Mouse (Mus musculus): Measurements from ENCODE around the gene Ercc6l2. TPM values are rescaled to one million over a fixed set of nuclear protein-coding genes. Genes with fewer than 3 reads are reported as not detected.
A peak's percentile ranks its signal among the peaks of the same experiment; 100 is the strongest.

Ercc6l2 gene
- polyA plus RNA-seq, 1 experiment from 2014 or later = 13.3 TPM

DNA sequence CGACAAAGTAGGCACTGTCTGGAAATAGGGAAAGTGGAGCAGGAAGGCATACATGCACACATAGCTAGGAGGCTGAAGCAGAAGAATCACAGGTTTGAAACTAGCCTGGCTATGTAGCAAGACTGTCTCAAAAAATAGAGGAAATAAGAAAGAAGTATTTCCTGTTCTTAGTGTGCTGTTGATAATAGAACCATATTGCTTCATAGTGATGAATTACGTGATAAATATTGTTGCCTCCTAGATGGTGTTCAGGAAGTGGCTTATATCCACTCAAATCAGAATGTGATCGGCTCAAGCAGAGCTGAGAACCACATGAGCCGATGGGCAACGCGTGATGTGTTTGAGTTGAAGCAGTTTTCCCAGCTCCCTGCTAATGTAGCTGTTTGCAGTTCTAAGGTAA, 62.1 kb downstream of the Ercc6l2 start:
- Histone ChIP-seq H3K9ac (ENCODE audit: low read depth, low read length) (no peak overlapping the region), H3K4me3 (ENCODE audit: low read length) (no peak overlapping the region), H3K27ac (ENCODE audit: low read depth, low read length) (no peak overlapping the region), H3K27me3 (replicated peaks; ENCODE audit: control insufficient read depth, insufficient read depth, low read length) (no peaks in the 10 kb centered on the region), H3K4me1 (ENCODE audit: control insufficient read depth, insufficient read depth, low read depth, low read length) (no peaks in the 10 kb centered on the region), H3K36me3 (ENCODE audit: control insufficient read depth, insufficient read depth, low read length) (no peaks in the 10 kb centered on the region; the same call in 1 of the 2 replicates), H3K4me2 (ENCODE audit: low read length) (no peak overlapping the region), H3K9me3 (ENCODE audit: control insufficient read depth, low read length) (no peaks in the 10 kb centered on the region)
- 92% methylated on average over 6 of the region's 6 CpGs for WGBS
- ATAC-seq = no peak

DNA sequence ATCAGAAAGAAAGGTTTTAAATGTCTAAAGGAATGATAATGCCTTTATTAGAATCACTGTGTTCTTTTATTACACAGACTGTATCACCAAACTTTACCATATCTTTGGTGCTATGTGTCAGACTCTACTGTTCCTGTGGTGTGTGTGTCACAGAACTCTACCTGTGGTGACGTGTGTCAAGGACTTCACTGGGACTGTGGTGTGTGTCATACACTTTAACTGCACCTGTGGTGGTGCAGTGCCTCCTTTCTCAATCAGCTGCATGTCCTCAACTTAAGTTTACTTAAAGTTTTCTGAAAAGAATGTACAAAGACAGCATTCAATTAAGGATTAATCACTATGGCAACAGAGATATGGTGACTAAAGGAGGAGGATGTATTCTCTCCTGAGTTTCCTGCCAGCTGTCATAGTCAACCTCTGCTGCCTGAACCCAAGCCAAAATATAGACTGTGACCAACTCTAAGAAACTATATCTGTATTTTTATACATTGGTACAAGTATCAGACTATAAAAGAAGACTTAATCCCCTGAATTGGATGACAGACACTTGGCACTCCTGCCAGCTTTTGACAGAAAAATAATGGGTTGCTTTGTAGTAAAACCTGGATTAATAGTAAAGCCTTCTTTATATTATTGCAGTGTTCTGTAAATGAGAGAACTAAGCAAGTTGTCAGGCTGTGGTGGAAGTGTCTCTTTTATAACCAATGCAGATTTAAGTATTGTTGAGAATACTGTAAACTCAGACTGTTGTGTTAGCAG, 64.2 kb downstream of the Ercc6l2 start:
- 58% methylated on average over 1 of the region's 1 CpGs for WGBS
- no peaks in the 10 kb centered on the region for H3K36me3 ChIP-seq (ENCODE audit: control insufficient read depth, insufficient read depth, low read length)
- H3K27me3 ChIP-seq (replicated peaks; ENCODE audit: control insufficient read depth, insufficient read depth, low read length) = no peaks in the 10 kb centered on the region
- H3K27ac ChIP-seq (ENCODE audit: low read depth, low read length) = no peak overlapping the region
- no peaks in the 10 kb centered on the region for H3K9me3 ChIP-seq (ENCODE audit: control insufficient read depth, low read length)
- H3K9ac ChIP-seq (ENCODE audit: low read depth, low read length) = no peak overlapping the region
- no peak for ATAC-seq
- H3K4me3 ChIP-seq (ENCODE audit: low read length) = no peak overlapping the region
- H3K4me1 ChIP-seq (ENCODE audit: control insufficient read depth, insufficient read depth, low read depth, low read length) = no peaks in the 10 kb centered on the region
- H3K4me2 ChIP-seq (ENCODE audit: low read length) = no peak overlapping the region

GRCm38 (mm10) chr13:63879864-63880141, 64.8 kb downstream of the Ercc6l2 start:
- 81% methylated on average over 4 of the region's 4 CpGs for WGBS
- Histone ChIP-seq H3K4me2 (ENCODE audit: low read length) (no peak overlapping the region), H3K27me3 (replicated peaks; ENCODE audit: control insufficient read depth, insufficient read depth, low read length) (no peaks in the 10 kb centered on the region), H3K27ac (ENCODE audit: low read depth, low read length) (no peak overlapping the region), H3K9ac (ENCODE audit: low read depth, low read length) (no peak overlapping the region), H3K4me3 (ENCODE audit: low read length) (no peak overlapping the region), H3K4me1 (ENCODE audit: control insufficient read depth, insufficient read depth, low read depth, low read length) (no peaks in the 10 kb centered on the region), H3K36me3 (ENCODE audit: control insufficient read depth, insufficient read depth, low read length) (no peaks in the 10 kb centered on the region), H3K9me3 (ENCODE audit: control insufficient read depth, low read length) (no peaks in the 10 kb centered on the region)
- no peak for ATAC-seq

- WGBS = 66% methylated on average over 3 of the region's 3 CpGs
- H3K4me2 ChIP-seq (ENCODE audit: low read length) = no peak overlapping the region
- no peaks in the 10 kb centered on the region for H3K27me3 ChIP-seq (replicated peaks; ENCODE audit: control insufficient read depth, insufficient read depth, low read length)
- no peaks in the 10 kb centered on the region for H3K4me1 ChIP-seq (ENCODE audit: control insufficient read depth, insufficient read depth, low read depth, low read length)
- ATAC-seq = no peak
- no peak overlapping the region for H3K4me3 ChIP-seq (ENCODE audit: low read length)
- H3K9ac ChIP-seq (ENCODE audit: low read depth, low read length) = no peak overlapping the region
- no peaks in the 10 kb centered on the region; the same call in 1 of the 2 replicates for H3K9me3 ChIP-seq (ENCODE audit: control insufficient read depth, low read length)
- no peaks in the 10 kb centered on the region for H3K36me3 ChIP-seq (ENCODE audit: control insufficient read depth, insufficient read depth, low read length)
- no peak overlapping the region for H3K27ac ChIP-seq (ENCODE audit: low read depth, low read length)
These were observed 70.5 kb downstream of the Ercc6l2 start for GRCm38 (mm10) chr13:63885532-63885949.

DNA sequence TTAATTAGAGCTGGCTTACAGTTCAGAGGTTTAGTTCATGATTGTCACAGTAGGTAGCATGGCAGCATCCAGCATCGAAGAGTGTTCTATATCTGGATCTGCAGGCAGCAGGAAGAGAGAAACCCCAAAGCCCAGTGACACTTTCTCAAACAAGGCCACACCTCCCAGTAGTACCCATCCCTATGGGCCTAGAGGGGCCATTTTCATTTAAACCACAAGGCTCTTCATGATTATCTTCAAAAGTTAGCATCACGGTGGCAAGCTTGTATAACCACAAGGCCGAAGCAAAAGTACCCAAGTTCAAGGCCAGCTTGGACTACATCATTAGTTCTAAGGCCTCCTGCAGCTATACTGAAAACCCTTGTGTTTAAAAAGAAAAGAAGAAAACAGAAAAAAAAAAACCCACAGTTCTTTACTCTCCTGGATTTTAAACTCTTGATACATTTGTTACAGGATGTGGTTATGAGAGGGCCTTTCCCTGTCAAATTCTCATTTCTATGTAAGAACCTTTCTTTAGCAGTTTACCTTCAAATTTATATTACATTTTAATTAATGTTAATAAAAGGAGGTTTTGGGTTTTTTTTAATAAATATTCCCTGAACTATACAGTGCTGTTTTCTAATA, 71.5 kb downstream of the Ercc6l2 start:
- Histone ChIP-seq H3K36me3 (ENCODE audit: control insufficient read depth, insufficient read depth, low read length) (no peaks in the 10 kb centered on the region), H3K27me3 (replicated peaks; ENCODE audit: control insufficient read depth, insufficient read depth, low read length) (no peaks in the 10 kb centered on the region), H3K4me3 (ENCODE audit: low read length) (no peak overlapping the region), H3K4me2 (ENCODE audit: low read length) (no peak overlapping the region), H3K9ac (ENCODE audit: low read depth, low read length) (no peak overlapping the region), H3K4me1 (ENCODE audit: control insufficient read depth, insufficient read depth, low read depth, low read length) (no peaks in the 10 kb centered on the region), H3K27ac (ENCODE audit: low read depth, low read length) (no peak overlapping the region), H3K9me3 (ENCODE audit: control insufficient read depth, low read length) (no peaks in the 10 kb centered on the region; the same call in 1 of the 2 replicates)
- 90% methylated on average over 3 of the region's 3 CpGs for WGBS
- ATAC-seq = no peak

- Histone ChIP-seq H3K4me2 (ENCODE audit: low read length) (peak overlapping the region; percentile 61), H3K36me3 (ENCODE audit: control insufficient read depth, insufficient read depth, low read length) (no peaks in the 10 kb centered on the region), H3K9me3 (ENCODE audit: control insufficient read depth, low read length) (no peaks in the 10 kb centered on the region), H3K27me3 (replicated peaks; ENCODE audit: control insufficient read depth, insufficient read depth, low read length) (no peaks in the 10 kb centered on the region), H3K4me3 (ENCODE audit: low read length) (peak overlapping the region; percentile 35), H3K27ac (ENCODE audit: low read depth, low read length) (peak overlapping the region; percentile 46; the same call in 1 of the 2 replicates), H3K9ac (ENCODE audit: low read depth, low read length) (peak overlapping the region; percentile 57; the same call in 1 of the 2 replicates), H3K4me1 (ENCODE audit: control insufficient read depth, insufficient read depth, low read depth, low read length) (peaks cover 16% of the 10 kb centered on the region)
- 14% methylated on average over 12 of the region's 12 CpGs for WGBS
- peak; percentile 19 for ATAC-seq
These were observed 85.8 kb downstream of the Ercc6l2 start for GRCm38 (mm10) chr13:63900679-63901302.

DNA sequence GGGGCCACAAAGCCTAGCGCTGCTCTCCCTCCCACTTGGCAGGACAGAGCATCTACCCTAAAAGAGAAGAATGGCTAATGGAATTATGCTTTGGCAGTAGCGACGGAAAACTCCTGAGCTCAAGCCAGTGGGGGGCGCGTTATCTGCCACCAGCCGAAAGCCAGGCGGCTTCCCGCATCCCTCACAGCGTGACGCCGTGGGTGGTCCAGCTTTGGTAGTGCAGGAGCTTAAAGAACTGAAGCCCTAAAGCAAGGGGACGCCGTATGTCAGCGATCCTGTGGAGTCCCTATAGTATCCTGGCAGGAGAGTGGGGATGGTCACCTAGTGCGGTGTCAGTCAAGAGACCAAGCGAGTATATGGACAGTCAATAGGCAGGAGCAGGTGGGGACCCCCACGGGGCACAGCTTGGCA, 86.3 kb downstream of the Ercc6l2 start:
- peak; percentile 83 for ATAC-seq

DNA sequence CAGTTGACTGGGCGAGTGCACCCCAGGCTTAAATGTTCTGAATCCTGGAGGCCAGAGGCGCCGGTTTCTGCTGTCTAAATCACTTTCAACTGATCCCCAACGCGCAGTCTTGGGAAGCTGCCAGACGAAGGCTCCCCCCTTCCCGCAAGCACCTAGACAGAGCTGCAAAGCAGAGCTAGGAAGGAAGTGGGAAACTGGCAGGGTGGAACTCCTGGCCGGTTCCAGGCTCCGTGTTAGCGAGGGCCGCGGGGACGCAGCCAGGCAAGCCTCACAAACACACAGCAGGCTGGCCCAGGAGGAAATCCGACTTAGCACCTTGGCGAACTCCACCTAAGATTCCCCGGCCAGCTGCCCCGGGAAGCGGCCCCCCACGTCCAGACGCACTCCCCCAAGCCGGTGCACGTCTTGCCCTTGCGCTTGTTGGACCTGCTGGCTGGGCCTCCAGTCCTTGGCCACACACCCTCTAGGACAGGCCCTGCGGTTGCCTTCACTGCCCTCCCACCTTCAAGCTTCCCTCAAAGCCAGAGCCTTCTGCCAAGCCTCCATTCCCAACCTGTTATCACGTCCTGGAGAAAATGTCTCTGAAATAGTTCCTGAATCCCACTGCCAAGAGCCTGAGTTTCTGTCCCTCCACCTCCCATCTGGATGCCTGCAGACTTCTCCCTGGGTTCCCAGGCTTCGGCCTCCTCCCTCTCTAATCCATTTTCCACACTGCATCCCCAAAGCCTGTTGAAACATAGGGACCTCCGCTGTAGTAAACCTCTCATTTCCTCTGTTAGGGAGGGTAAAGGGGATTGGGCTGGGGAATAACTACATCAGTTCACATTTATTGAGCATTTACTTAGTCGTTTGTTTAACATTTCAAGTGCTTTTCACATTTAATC, 86.9 kb downstream of the Ercc6l2 start:
- Histone ChIP-seq H3K9ac (ENCODE audit: low read depth, low read length) (peak overlapping the region; percentile 57), H3K36me3 (ENCODE audit: control insufficient read depth, insufficient read depth, low read length) (no peaks in the 10 kb centered on the region), H3K4me1 (ENCODE audit: control insufficient read depth, insufficient read depth, low read depth, low read length) (peaks cover 16% of the 10 kb centered on the region), H3K9me3 (ENCODE audit: control insufficient read depth, low read length) (no peaks in the 10 kb centered on the region), H3K27ac (ENCODE audit: low read depth, low read length) (peak overlapping the region; percentile 46), H3K4me2 (ENCODE audit: low read length) (peak overlapping the region; percentile 61), H3K27me3 (replicated peaks; ENCODE audit: control insufficient read depth, insufficient read depth, low read length) (no peaks in the 10 kb centered on the region), H3K4me3 (ENCODE audit: low read length) (peak overlapping the region; percentile 35)
- ATAC-seq = peak; percentile 85
- 10% methylated on average over 28 of the region's 28 CpGs for WGBS

More for the DNA sequence above, 86.3 kb downstream of the Ercc6l2 start:
- peaks cover 16% of the 10 kb centered on the region for H3K4me1 ChIP-seq (ENCODE audit: control insufficient read depth, insufficient read depth, low read depth, low read length)
- H3K9ac ChIP-seq (ENCODE audit: low read depth, low read length) = peak overlapping the region; percentile 57
- H3K27me3 ChIP-seq (replicated peaks; ENCODE audit: control insufficient read depth, insufficient read depth, low read length) = no peaks in the 10 kb centered on the region
- peak overlapping the region; percentile 61 for H3K4me2 ChIP-seq (ENCODE audit: low read length)
- no peaks in the 10 kb centered on the region for H3K36me3 ChIP-seq (ENCODE audit: control insufficient read depth, insufficient read depth, low read length)
- no peaks in the 10 kb centered on the region for H3K9me3 ChIP-seq (ENCODE audit: control insufficient read depth, low read length)
- H3K4me3 ChIP-seq (ENCODE audit: low read length) = peak overlapping the region; percentile 35
- H3K27ac ChIP-seq (ENCODE audit: low read depth, low read length) = peak overlapping the region; percentile 46
- WGBS = under 1% methylated on average over 17 of the region's 17 CpGs
